Mouse (Mus musculus) gastrocnemius, postnatal 4 days (tissue): ENCODE data around the gene Sae1. TPM values are rescaled to one million over a fixed set of nuclear protein-coding genes. Genes with fewer than 3 reads are reported as not detected.

Source experiments
- DNase-seq, 2 experiments: peaks; one replicate each; pipeline ENCODE4 v3.0.0; 2021 to 2022; ENCODE audit warnings: low spot score in 2 of 2, mixed read lengths in 2 of 2
- total RNA-seq, 2 experiments: library from RNA; stranded (reverse); gene quantifications; 2 replicates each; pipeline ENCODE4 v1.2.3; 2021

Sae1 gene
- total RNA-seq, 2 experiments from 2014 or later: 76.3 to 77.6 TPM

- DNase-seq: no peak
Observed at GRCm38 (mm10) chr7:16364319-16364718, 23.3 kb downstream of the Sae1 start.

GRCm38 (mm10) chr7:16357602-16358001 is 30.0 kb downstream of the Sae1 start:
- DNase-seq: no peak

- DNase-seq: no peak
Observed at GRCm38 (mm10) chr7:16355854-16356594, 31.6 kb downstream of the Sae1 start.

GRCm38 (mm10) chr7:16349999-16350398 is 37.6 kb downstream of the Sae1 start:
- DNase-seq: no peak

GRCm38 (mm10) chr7:16345297-16345696 is 42.3 kb downstream of the Sae1 start:
- no peak for DNase-seq

GRCm38 (mm10) chr7:16344598-16344997 is 43.0 kb downstream of the Sae1 start:
- no peak for DNase-seq

- DNase-seq: no peak
Observed at GRCm38 (mm10) chr7:16337733-16338132, 49.9 kb downstream of the Sae1 start.

GRCm38 (mm10) chr7:16329146-16329545 is 58.5 kb downstream of the Sae1 start:
- DNase-seq: no peak

- no peak for DNase-seq
Observed at GRCm38 (mm10) chr7:16326607-16326971, 61.0 kb downstream of the Sae1 start.

- peak in 1 of 2 experiments; percentile 55 for DNase-seq
Observed at GRCm38 (mm10) chr7:16325920-16326606, 61.5 kb downstream of the Sae1 start.

- peak in 1 of 2 experiments; percentile 42 for DNase-seq
Observed at GRCm38 (mm10) chr7:16324661-16325060, 62.9 kb downstream of the Sae1 start.

- no peak for DNase-seq
Observed at GRCm38 (mm10) chr7:16320479-16320878, 67.1 kb downstream of the Sae1 start.

GRCm38 (mm10) chr7:16319216-16319615 is 68.4 kb downstream of the Sae1 start:
- DNase-seq: no peak

GRCm38 (mm10) chr7:16317094-16317493 is 70.5 kb downstream of the Sae1 start:
- no peak for DNase-seq

- DNase-seq: no peak
Observed at GRCm38 (mm10) chr7:16315222-16315759, 72.3 kb downstream of the Sae1 start.

GRCm38 (mm10) chr7:16314221-16314775 is 73.3 kb downstream of the Sae1 start:
- no peak for DNase-seq

GRCm38 (mm10) chr7:16313481-16314220 is 74.0 kb downstream of the Sae1 start:
- DNase-seq: peak; percentile 84 to 88

GRCm38 (mm10) chr7:16312672-16313311 is 74.8 kb downstream of the Sae1 start:
- DNase-seq: peak; percentile 50 to 78

- DNase-seq: peak; percentile 34 to 64
Observed at GRCm38 (mm10) chr7:16312011-16312671, 75.5 kb downstream of the Sae1 start.

- DNase-seq: peak in 1 of 2 experiments; percentile 37
Observed at GRCm38 (mm10) chr7:16311453-16312004, 76.1 kb downstream of the Sae1 start.
